Mouse (Mus musculus) liver, embryonic 16.5 days (tissue): ENCODE results near the gene Zranb1. TPM values are rescaled to one million over a fixed set of nuclear protein-coding genes. Genes with fewer than 3 reads are reported as not detected.

Experiments used
- ATAC-seq: fragments of 200-750 bp; cut with Nextera tagmentation; 2 replicates; pipeline ENCODE4 v1.8.0; 2017; ENCODE audit warnings: low read depth, mild to moderate bottlenecking, moderate number of reproducible peaks, moderate library complexity
- H3K27ac ChIP-seq: fragments of 300-500 bp; sonication (generic); 2 replicates; pipeline ENCODE4 v1.5.1; 2014; ENCODE audit warnings: mild to moderate bottlenecking, low read length
- H3K27me3 ChIP-seq: fragments of 300-500 bp; sonication (generic); 2 replicates; pipeline ENCODE4 v1.6.1; 2014; ENCODE audit warnings: low read depth, low read length, mixed read lengths; ENCODE audit not compliant: control insufficient read depth, insufficient read depth
- H3K36me3 ChIP-seq: fragments of 300-500 bp; sonication (generic); 2 replicates; pipeline ENCODE4 v1.6.1; 2014; ENCODE audit warnings: mild to moderate bottlenecking; ENCODE audit not compliant: control insufficient read depth, insufficient read depth
- H3K4me1 ChIP-seq: fragments of 300-500 bp; sonication (generic); 2 replicates; pipeline ENCODE4 v1.6.1; 2014; ENCODE audit warnings: low read depth, low read length, mixed read lengths; ENCODE audit not compliant: control insufficient read depth
- H3K4me2 ChIP-seq: fragments of 300-500 bp; sonication (generic); 2 replicates; pipeline ENCODE4 v1.6.1; 2014; ENCODE audit warnings: low read depth, low read length, mixed read lengths
- H3K4me3 ChIP-seq: fragments of 300-500 bp; sonication (generic); 2 replicates; pipeline ENCODE4 v1.5.1; 2014; ENCODE audit warnings: low read depth, mild to moderate bottlenecking, low read length
- H3K9ac ChIP-seq: fragments of 300-500 bp; sonication (generic); 2 replicates; pipeline ENCODE4 v1.6.1; 2014; ENCODE audit warnings: low read depth, low read length
- H3K9me3 ChIP-seq: fragments of 300-500 bp; sonication (generic); replicated peaks from 2 replicates; pipeline ENCODE4 v1.6.1; 2016; ENCODE audit warnings: low read length; ENCODE audit not compliant: control insufficient read depth
- WGBS: fragments of 180-500 bp; shearing (Covaris S2); extraction: QIAGEN DNeasy Blood & Tissue Kit; methylation state at CpG from one replicate; pipeline ENCODE4 v1.1.7; 2014; ENCODE audit not compliant: insufficient replicate concordance; 5-methylcytosine and 5-hydroxymethylcytosine counted together
- polyA plus RNA-seq: library from polyadenylated mRNA; unstranded; fragments of >200 nt; fragmentation: Nextera tagmentation; extraction: Ambion mirVana; gene quantifications from 2 replicates; pipeline ENCODE4 v1.2.1, GENCODE M21; 2015

Gene Zranb1
- polyA plus RNA-seq, 1 experiment from 2014 or later = 5.6 TPM

DNA sequence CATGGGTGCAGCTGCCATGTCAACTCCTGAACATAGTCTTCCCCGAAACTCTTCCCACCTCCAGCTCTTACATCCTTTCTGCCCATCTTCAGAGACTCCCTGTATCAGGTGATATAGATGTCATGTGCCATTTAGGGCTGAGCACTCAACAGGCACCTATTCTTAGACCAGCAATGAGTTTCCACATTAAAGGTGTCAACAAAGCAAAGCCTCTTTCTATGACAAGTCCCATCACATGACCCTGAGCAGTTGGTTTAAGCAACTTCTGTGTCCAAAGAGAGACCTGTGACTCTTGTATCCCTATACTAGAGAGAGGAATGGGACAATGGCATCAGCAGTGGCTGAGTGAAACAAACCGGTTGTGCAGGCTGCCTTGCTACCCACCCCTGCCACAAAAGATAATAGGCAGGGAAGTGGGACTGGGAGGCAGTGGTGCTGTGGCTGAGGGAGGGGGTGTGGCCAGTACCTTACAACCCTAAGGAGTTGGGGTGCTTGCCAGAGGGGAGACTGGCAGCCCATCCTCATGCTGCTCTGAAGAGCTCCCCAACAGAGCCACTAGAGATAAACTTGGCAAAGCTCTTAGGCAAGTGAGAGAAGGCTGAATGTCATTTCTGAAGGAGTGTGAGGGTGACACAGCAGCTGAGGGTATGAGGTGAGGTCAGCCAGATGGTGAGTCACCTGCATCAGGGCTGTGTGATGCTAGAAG is 30.0 kb upstream of the Zranb1 start:
- no peak overlapping the region for H3K9ac ChIP-seq
- no peak overlapping the region for H3K4me2 ChIP-seq
- H3K27ac ChIP-seq = no peak overlapping the region
- no peaks in the 10 kb centered on the region for H3K27me3 ChIP-seq
- no peaks in the 10 kb centered on the region for H3K9me3 ChIP-seq
- WGBS = 34% methylated on average over 2 of the region's 2 CpGs
- H3K4me1 ChIP-seq = no peaks in the 10 kb centered on the region
- no peak overlapping the region for H3K4me3 ChIP-seq
- H3K36me3 ChIP-seq = no peaks in the 10 kb centered on the region
- ATAC-seq = no peak

DNA sequence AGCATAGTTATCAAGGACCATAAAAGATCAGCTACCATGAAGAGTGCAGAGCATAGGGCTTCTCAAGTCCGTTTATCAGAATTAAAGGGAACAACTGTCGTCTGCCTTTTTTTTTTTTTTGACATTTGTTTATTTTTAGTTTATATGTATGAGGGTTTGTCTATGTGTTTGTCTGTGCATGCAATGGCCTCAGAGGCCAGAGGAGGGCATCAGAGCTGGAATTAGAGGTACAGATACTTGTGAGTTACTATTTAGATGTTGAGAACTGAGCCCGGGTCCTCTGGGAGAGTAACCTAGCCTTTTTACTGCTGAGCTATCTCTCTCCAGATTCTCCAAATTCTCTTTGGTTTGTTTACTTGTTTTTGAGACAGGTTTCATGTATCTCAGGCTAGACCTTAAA is 27.1 kb upstream of the Zranb1 start:
- no peaks in the 10 kb centered on the region for H3K27me3 ChIP-seq
- no peak for ATAC-seq

DNA sequence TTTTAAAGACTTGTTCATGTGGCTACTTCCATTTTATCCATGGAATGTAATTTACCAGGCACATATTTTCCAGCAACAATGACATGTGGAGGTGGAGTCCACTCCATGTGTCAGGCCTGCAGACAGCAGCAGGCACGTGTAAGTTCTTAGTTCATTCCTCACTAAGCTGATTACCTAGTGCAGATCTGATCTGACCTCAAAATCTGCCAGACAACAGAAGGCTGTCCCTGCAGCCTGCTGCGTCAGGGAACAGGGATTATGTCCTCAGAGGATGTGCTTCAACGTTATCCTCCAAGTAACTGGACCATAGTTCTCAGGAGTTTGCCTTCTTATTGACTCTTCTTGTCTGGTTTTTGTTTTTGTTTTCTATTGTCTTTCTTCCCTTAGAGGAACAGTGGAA is 9.0 kb upstream of the Zranb1 start:
- Histone ChIP-seq H3K36me3 (no peaks in the 10 kb centered on the region), H3K4me3 (no peak overlapping the region), H3K9ac (no peak overlapping the region), H3K27ac (no peak overlapping the region), H3K9me3 (no peaks in the 10 kb centered on the region), H3K4me2 (no peak overlapping the region), H3K4me1 (no peaks in the 10 kb centered on the region), H3K27me3 (no peaks in the 10 kb centered on the region)
- 30% methylated on average over 3 of the region's 3 CpGs for WGBS
- no peak for ATAC-seq

More for the DNA sequence above, 27.1 kb upstream of the Zranb1 start:
- no peak overlapping the region for H3K9ac ChIP-seq
- WGBS = 43% methylated on average over 3 of the region's 3 CpGs
- no peaks in the 10 kb centered on the region for H3K9me3 ChIP-seq
- H3K4me3 ChIP-seq = no peak overlapping the region
- no peak overlapping the region for H3K4me2 ChIP-seq
- H3K27ac ChIP-seq = no peak overlapping the region
- H3K36me3 ChIP-seq = no peaks in the 10 kb centered on the region
- no peaks in the 10 kb centered on the region for H3K4me1 ChIP-seq

DNA sequence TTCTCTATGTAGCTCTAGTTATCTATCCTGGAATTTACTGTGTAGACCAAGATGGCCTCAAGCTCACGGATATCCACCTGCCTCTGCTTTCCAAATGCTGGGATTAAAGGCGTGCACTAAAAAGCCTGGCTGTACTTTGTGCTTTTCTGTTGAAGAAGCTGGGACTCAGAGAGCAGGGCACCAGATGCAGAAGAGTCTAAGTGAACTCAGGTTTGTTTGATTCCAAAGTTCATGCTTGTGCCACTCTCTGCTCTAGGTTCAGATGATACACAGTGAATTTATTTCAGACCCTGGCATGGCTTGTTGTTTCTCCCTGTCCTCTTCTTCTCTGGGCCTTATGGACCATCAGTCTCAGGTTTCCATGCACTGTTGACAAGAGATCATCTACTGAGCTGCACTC is 5.7 kb upstream of the Zranb1 start:
- Histone ChIP-seq H3K9me3 (no peaks in the 10 kb centered on the region), H3K4me2 (no peak overlapping the region), H3K9ac (no peak overlapping the region), H3K36me3 (no peaks in the 10 kb centered on the region), H3K27me3 (no peaks in the 10 kb centered on the region), H3K4me1 (peaks cover 2% of the 10 kb centered on the region; the same call in 1 of the 2 replicates), H3K27ac (no peak overlapping the region), H3K4me3 (no peak overlapping the region)
- 54% methylated on average over 2 of the region's 2 CpGs for WGBS
- ATAC-seq = no peak

DNA sequence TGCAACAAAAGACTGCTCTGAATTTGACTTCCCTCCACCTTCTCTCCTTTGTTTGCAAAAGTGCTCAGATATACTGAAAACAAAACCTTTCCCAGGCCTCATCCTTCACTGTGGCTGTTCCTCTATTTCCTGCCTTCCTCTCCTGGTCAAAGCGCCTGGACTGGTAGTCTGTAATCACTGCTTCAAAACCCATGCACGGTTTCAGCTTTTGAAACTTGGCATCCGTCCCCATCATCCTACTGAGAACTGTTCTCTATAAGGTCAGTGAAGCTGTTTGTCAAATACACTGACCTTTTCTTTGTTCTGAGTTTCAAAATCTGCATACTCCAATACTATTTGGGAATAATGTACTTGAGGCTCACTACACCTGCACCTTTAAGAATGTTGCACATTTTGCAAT is 3.7 kb upstream of the Zranb1 start:
- WGBS = 40% methylated on average over 3 of the region's 3 CpGs
- no peak overlapping the region for H3K9ac ChIP-seq
- peaks cover 4% of the 10 kb centered on the region; the same call in 1 of the 2 replicates for H3K4me1 ChIP-seq
- H3K4me3 ChIP-seq = no peak overlapping the region
- no peaks in the 10 kb centered on the region for H3K36me3 ChIP-seq
- H3K9me3 ChIP-seq = no peaks in the 10 kb centered on the region
- H3K27ac ChIP-seq = no peak overlapping the region
- no peak overlapping the region for H3K4me2 ChIP-seq
- no peaks in the 10 kb centered on the region for H3K27me3 ChIP-seq
- no peak for ATAC-seq

DNA sequence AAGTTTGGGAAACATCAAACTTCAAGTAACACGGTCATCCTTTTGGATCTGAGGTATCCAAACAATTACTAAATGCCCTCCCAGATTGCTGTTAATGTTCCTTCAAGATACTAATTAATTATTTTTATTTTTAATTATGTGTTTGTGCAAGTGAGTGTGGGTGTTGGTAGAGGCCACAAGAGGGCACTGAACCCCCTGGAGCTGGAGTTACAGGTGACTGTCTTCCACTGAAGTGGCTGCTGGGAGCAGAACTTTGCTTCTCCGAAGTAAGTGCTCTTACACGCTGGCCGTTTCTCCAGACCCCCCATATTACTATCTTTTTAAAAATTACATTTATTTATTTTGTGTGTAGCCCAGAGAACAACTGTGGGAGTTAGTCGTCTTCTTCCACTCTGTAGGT is 887 bp upstream of the Zranb1 start:
- H3K9ac ChIP-seq = peak overlapping the region; percentile 82
- H3K27me3 ChIP-seq = no peaks in the 10 kb centered on the region
- peaks cover 10% of the 10 kb centered on the region for H3K4me1 ChIP-seq
- WGBS = 78% methylated on average over 5 of the region's 5 CpGs
- no peaks in the 10 kb centered on the region for H3K9me3 ChIP-seq
- no peaks in the 10 kb centered on the region for H3K36me3 ChIP-seq
- no peak for ATAC-seq
- H3K27ac ChIP-seq = no peak overlapping the region; the same call in 1 of the 2 replicates
- peak overlapping the region; percentile 92 for H3K4me2 ChIP-seq
- peak overlapping the region; percentile 98 for H3K4me3 ChIP-seq

DNA sequence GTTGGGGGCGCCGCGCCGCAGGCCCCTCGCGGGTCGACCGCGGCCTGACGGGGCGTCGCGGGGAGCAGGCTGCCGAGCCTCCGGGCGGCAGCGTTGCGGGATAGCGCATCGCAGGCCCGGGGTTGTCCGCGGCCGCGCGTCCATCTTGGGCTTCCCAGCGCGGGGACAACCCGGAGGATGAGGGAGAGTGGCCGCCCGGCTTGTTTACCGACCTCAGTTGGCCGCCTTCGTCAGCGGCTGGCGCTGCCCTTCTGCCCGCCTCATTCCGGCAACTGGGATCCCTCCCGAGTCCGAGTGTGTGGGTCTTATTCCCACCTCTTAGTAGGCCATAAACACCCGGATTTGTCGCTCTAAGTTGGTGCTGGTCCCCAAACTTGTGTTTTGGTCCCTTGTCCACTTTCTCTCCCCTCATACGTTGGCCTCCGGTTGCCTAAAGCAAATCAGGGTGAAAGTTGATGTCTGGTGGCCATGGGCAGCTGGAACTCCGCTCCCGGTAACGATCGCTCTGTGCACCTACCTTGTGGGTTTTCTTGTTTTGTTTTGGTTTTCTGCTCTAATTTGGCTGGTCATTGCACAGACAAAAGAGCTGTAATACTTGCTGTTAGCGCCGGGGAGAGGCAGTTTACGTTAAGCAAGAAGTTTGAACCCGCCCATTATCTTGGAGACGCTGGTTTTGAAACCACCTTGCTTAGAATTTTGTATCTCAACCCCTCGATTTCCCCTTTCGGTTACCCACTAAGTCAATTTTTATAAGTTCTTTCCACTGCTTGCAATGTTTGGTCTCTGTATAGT is 814 bp downstream of the Zranb1 start:
- Histone ChIP-seq H3K27ac (peak overlapping the region; percentile 99), H3K4me1 (peaks cover 10% of the 10 kb centered on the region), H3K9ac (peak overlapping the region; percentile 100), H3K4me3 (peak overlapping the region; percentile 98), H3K27me3 (no peaks in the 10 kb centered on the region), H3K9me3 (no peaks in the 10 kb centered on the region), H3K36me3 (no peaks in the 10 kb centered on the region), H3K4me2 (peak overlapping the region; percentile 82)
- under 1% methylated on average over 41 of the region's 55 CpGs for WGBS
- ATAC-seq = peak; percentile 4; the same call in 1 of the 2 replicates

DNA sequence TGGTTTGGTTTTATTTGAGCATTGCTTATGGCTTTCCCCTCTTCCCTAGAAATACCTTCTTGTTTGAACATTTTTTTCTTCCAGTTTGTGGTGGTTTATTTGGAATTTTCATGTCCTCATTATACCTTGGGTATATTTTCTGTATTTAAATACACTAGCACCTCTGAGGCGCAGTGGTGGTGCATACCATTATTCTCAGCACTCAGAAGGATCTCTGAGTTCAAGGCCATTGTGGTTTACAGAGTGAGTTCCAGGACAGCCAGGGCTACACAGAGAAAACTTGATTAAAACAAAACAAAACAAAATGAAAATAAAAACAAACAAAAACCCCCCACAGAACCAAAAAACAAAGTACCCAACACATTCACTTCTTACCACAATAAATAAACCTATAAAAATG is 2.4 kb downstream of the Zranb1 start:
- no peak overlapping the region for H3K4me2 ChIP-seq
- H3K27ac ChIP-seq = no peak overlapping the region
- WGBS = 69% methylated on average over 1 of the region's 1 CpGs
- no peak overlapping the region for H3K4me3 ChIP-seq
- peaks cover 10% of the 10 kb centered on the region for H3K4me1 ChIP-seq
- H3K9ac ChIP-seq = no peak overlapping the region
- H3K36me3 ChIP-seq = no peaks in the 10 kb centered on the region
- H3K27me3 ChIP-seq = no peaks in the 10 kb centered on the region
- no peaks in the 10 kb centered on the region for H3K9me3 ChIP-seq
- ATAC-seq = no peak

DNA sequence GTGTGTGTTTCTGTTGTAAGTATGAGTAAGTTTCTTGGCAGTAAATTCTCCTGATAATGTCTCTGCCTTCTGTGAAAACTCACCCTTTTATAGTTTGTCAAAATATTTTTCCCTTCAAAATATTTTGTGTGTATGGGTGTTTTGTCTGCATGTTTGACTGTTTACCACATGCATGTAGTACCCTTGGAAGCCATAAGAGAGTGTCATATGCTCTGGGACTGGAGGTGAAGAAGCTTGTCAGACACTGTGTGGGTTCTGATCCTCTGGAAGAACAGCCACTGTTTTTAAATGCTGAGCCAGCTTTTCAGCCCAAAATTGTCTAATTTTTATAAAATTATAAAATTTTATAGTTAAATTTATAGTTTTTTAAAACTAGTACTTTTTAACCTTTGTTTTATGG is 3.8 kb downstream of the Zranb1 start:
- ATAC-seq = no peak
- no peaks in the 10 kb centered on the region for H3K27me3 ChIP-seq
- H3K4me2 ChIP-seq = no peak overlapping the region
- H3K27ac ChIP-seq = no peak overlapping the region
- H3K4me1 ChIP-seq = peaks cover 10% of the 10 kb centered on the region
- H3K9me3 ChIP-seq = no peaks in the 10 kb centered on the region
- H3K9ac ChIP-seq = no peak overlapping the region
- no peaks in the 10 kb centered on the region for H3K36me3 ChIP-seq
- H3K4me3 ChIP-seq = no peak overlapping the region
